In genomic region chr2:135835911-135836310, GRCm38 (mm10) we compare ENCODE assay signal across 14 mouse cellular contexts.
"Had no signal": no experiment of that assay in that cellular context is flagged by ENCODE, and none has a peak within 500 bp of the region (broad histone marks: within the 10 kb centered on the region; RNA-seq: fewer than 3 reads in every experiment).

No protein-coding gene starts in this region.

- H3K4me1 ChIP-seq: limb, embryonic 12.5 days; limb, embryonic 15.5 days; stomach, embryonic 15.5 days had no signal

- H3K27me3 ChIP-seq: limb, embryonic 12.5 days; limb, embryonic 15.5 days; midbrain, embryonic 13.5 days; stomach, embryonic 15.5 days had no signal

- H3K36me3 ChIP-seq: limb, embryonic 12.5 days; limb, embryonic 15.5 days; midbrain, embryonic 13.5 days; stomach, embryonic 15.5 days had no signal

- H3K9me3 ChIP-seq: limb, embryonic 12.5 days; limb, embryonic 15.5 days; midbrain, embryonic 13.5 days; stomach, embryonic 15.5 days had no signal

- DNase-seq: kidney, adult 9 months; kidney, postnatal 14 days; kidney, postnatal 4 days; liver, postnatal 0 days; lung, embryonic 14.5 days; right cerebral cortex, postnatal 25 days; spleen, adult 18-20 months; thymus, postnatal 25 days had no signal

- H3K27ac ChIP-seq: limb, embryonic 12.5 days; limb, embryonic 15.5 days; liver, embryonic 14.5 days; macrophage; midbrain, embryonic 13.5 days; stomach, embryonic 15.5 days had no signal

- H3K4me3 ChIP-seq: limb, embryonic 12.5 days; limb, embryonic 15.5 days; midbrain, embryonic 13.5 days; stomach, embryonic 15.5 days had no signal
